Mouse (Mus musculus): ENCODE results near the gene Cers2.

DNA sequence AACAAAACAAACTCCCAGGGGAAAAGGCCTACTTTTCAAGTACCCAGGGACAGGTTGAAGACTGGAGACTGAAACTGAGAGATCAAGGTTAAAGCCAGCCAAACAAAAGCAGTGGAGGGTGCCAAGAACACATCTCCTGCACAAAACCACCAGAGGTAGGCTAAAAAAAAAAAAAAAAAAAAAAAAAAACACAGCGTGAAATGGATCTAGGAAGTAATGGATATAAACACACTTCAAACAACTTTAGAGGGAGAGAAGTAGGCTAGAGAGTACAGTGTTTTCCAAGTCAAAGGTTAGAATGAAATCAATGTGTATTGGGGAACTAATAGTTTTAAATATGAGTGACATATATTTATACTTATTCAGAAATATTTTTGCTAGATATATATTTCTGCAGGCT lies 16.9 kb downstream of the Cers2 start:
- TF ChIP-seq MXI1 (IDR thresholded peaks at IDR 0.05; ENCODE audit: low read depth, low read length) = no peak
- TF ChIP-seq TBP (IDR thresholded peaks at IDR 0.05; ENCODE audit: low read depth, low read length) = no peak
